Mouse (Mus musculus): ENCODE measurements at regions not wholly inside any gene's neighbourhood (a gene's known extent, or its start where the extent isn't known, plus 50 kb on each side); places are given as distances from the start of the nearest gene placed in this dataset.

GRCm38 (mm10) chr7:34546609-34547316 is 109.8 kb downstream of the Kctd15 start:
- TF ChIP-seq CTCF (conservative IDR thresholded peaks at IDR 0.05; ENCODE audit: low read length) (no peak), POU5F1 (IDR thresholded peaks at IDR 0.05; ENCODE audit: borderline replicate concordance, low read length) (no peak)
